Mouse (Mus musculus): ENCODE measurements at regions not wholly inside any gene's neighbourhood (a gene's known extent, or its start where the extent isn't known, plus 50 kb on each side); places are given as distances from the start of the nearest gene placed in this dataset.
A peak's percentile ranks its signal among the peaks of the same experiment; 100 is the strongest.

GRCm38 (mm10) chr4:54407930-54408329, 536.9 kb upstream of the Zfp462 start:
- no peak for DNase-seq (ENCODE audit: low spot score in 2 of 2)

DNA sequence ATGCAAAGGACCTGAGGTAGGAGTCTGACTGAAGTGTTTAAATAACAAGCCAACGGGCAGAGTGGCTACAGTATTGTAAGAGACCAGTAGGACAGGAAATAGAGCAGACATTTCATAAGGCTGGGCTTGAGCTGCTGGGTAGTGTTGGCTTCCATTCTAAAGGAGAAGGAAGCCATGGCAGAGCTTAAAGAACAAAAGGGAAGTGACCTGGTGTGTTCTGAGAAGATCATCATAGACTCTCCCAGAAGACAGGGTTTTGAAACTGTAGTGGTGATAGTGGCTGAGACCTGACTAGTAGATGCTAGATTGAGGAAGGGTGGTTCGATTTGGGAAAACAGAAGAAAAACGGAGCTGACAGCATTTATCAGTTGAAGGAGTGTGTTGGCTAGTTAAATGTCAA, 514.1 kb upstream of the Zfp462 start:
- no peak for DNase-seq (ENCODE audit: low spot score in 2 of 2)

DNA sequence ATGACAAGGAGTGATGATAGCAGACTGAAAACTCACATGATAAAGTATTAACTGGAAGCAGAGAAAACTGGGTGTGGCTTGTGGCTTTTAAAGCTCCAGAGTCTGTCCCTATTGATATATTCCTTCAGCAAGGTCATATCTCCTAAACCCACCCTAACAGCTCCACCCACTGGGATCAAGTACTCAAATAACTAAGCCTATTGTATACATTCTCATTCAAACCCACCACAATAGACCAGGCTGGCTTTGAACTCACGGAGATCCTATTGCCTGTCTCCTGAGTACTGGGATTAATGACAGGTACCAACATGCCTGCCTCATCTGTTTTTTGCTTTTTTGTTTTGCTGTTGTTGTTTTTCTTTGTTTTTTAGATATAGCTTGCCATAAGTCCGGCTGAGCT, 484.3 kb upstream of the Zfp462 start:
- no peak for DNase-seq (ENCODE audit: low spot score in 2 of 2)

- no peak for DNase-seq (ENCODE audit: low spot score in 2 of 2)
Observed at GRCm38 (mm10) chr4:54469176-54469575, 475.7 kb upstream of the Zfp462 start.

- DNase-seq (ENCODE audit: low spot score in 2 of 2): peak; percentile 15 to 21
Observed at GRCm38 (mm10) chr4:54470022-54471008, 474.5 kb upstream of the Zfp462 start.

GRCm38 (mm10) chr4:54471009-54471408, 473.8 kb upstream of the Zfp462 start:
- DNase-seq (ENCODE audit: low spot score in 2 of 2): no peak

DNA sequence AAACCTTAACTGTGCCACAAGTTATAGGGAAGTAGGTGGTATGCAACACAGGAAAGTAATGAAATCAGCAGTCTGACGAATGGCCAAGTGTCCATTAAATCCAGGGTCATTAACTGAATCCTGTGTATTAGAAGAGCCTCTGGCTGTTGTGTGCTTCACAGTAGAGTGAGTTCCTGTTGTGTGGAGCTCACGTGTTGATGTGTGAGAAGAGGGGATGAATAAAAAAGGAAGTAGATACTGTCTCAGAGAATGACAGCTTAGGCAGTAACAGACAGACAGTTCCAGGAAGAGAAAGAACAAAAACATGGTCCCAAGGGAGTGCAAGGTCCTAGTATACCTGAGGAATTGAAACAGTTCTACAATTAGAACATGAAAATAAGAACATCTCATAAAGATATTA, 463.1 kb upstream of the Zfp462 start:
- DNase-seq (ENCODE audit: low spot score in 2 of 2): no peak

DNA sequence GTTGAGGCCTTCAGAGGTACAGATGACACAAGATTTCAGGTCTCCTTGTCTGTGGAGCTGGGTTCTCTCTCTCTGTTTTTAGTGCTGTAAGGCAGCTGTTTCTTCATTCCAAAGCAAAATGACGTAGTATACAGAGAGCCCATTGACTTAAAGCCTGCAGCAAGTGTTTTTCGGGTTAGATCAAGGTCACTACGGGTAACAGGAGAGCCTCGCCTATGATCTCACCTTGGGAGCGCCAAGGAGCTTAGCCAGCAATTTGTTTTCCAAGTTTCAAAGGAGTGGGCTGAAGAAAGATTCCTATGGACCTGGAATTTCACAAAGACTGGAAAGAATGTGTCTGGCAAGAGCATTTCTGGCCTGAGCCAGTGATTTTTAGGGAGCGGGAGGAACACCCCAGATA, 451.8 kb upstream of the Zfp462 start:
- no peak for DNase-seq (ENCODE audit: low spot score in 2 of 2)

DNA sequence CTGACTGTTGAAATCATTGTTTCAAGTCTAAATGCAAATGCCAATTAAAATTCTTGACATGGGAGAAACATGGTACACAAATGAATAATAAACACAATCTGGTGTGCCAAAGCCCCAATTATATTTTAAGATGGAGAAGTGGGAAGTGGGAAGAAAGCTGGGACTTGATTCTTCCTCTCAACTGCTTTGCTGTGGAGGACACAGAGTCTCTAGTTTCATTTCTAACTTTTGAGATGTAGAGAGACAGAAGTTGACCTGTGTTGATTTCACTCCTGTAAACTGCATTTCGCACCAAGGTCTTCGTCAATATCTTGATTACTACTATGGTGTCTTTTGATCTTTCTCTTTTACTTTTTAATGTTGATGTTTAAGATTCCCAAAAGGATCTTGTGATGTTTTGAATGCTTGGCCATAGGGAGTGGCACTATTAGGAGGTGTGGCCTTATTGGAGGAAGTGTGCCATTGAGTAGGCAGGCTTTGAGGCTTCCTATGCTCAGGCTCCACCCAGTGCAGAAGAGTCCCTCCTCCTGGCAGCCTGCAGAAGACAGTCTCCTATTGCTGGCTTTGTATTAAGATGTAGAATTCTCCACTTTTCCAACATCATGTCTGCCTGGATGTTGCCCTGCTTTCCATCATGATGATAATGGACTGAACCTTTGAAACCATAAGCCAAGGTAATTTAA, 447.4 kb upstream of the Zfp462 start:
- DNase-seq (ENCODE audit: low spot score in 2 of 2): no peak

DNA sequence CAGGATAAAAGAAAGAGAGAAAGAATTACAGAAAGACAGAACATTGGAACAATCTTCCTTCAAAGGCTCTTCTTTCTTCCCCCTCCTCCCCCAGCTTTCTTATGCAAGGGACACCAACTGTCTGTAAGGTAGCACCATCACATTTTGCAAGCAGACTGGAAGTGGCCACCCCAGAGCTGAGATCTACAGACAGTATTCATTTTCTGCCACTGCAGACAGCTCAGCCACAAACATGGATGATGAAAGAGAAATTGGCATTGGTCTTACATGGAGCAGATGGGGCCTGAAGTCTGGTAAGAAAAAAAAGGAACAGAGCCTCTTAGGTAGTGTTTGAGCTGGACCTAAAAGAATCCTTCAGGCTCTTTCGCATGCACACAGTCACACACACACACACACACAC, 428.9 kb upstream of the Zfp462 start:
- DNase-seq (ENCODE audit: low spot score in 2 of 2): peak; percentile 3 to 39

DNA sequence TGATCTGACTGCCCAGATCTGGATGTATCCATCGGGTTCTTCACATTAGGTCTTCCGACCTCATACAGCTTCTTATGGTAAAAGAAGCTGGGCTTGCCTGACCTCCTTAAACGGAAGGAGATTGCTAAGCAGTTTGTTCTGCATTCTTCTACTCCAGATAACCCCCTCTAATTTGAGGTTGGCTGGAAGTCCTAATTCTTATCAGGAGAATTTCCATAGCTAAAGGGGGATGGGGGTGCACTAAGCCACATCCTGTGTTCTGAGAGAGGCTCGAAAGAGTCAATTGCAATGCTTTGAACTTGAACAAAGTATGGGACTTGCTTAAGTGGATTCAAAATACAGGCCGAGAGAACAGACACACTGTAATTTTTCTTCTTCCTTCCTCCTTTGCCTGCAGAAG, 421.6 kb upstream of the Zfp462 start:
- no peak for DNase-seq (ENCODE audit: low spot score in 2 of 2)

DNA sequence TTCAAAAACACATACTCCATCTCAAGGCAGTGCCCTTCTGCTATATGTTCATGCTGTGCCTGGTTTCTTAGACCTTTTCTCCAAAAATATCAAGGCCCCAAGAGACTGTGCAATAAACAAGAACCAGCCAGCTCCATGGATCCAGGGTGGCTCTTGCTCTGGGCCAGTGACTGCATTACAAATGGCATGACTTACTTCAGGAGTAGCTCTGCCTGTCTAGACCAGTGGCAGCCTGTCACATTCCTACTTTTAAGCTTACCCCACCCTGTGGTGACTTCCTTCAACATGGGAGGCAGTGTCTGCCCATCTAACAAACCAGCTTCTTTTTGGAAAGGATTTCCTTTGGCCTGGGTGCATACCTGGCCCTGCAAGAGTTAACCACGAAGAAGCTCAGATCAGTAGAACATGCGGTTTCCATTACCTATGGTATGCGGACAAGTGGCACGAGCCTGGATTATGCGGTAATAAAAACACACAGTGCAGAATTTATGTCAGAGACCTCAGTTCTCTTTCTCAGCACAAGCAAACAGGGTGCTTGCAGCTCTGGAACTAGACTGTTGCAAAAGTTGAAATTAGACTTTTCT, 418.8 kb upstream of the Zfp462 start:
- no peak for DNase-seq (ENCODE audit: low spot score in 2 of 2)

DNA sequence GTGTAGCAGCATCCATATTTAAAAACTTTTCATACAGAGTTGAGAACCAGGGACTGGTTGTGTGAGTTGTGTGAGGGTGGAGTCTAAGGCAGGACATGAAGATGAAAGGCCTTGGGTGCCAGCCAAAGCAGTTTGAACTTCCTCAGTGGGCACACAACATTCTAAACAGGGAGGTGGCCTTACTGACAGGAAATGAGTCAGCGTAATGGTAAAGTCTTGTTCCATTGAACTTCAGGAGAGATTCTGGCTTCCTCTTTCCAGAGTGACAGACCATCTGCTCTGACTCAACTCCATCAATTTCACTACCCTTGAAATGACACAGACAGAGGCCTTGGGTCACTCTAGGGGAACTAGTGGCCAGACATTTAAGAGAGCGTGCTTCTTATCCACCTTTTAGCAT, 417.2 kb upstream of the Zfp462 start:
- no peak for DNase-seq (ENCODE audit: low spot score in 2 of 2)

GRCm38 (mm10) chr4:54531739-54532138, 413.1 kb upstream of the Zfp462 start:
- DNase-seq (ENCODE audit: low spot score in 2 of 2): no peak

DNA sequence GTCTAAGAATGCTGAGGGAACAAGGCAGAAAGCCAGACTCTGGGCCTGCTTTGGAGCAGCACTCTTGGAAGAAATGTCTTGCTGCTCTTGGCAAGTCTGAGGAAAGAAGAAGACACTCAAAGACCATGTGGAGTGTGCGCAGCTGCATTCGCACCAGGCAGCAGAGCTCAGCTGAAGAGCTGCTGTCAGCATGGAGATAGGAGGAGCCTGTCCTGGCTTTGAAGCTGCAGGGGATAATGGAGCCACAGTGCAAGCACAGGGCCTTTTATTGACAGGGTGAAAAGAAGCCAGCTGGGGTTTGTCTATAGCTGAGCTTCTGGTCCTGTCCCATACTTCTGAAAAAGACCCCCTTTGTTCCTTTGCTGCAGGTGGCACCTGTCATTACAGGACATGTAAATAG, 411.0 kb upstream of the Zfp462 start:
- no peak for DNase-seq (ENCODE audit: low spot score in 2 of 2)

DNA sequence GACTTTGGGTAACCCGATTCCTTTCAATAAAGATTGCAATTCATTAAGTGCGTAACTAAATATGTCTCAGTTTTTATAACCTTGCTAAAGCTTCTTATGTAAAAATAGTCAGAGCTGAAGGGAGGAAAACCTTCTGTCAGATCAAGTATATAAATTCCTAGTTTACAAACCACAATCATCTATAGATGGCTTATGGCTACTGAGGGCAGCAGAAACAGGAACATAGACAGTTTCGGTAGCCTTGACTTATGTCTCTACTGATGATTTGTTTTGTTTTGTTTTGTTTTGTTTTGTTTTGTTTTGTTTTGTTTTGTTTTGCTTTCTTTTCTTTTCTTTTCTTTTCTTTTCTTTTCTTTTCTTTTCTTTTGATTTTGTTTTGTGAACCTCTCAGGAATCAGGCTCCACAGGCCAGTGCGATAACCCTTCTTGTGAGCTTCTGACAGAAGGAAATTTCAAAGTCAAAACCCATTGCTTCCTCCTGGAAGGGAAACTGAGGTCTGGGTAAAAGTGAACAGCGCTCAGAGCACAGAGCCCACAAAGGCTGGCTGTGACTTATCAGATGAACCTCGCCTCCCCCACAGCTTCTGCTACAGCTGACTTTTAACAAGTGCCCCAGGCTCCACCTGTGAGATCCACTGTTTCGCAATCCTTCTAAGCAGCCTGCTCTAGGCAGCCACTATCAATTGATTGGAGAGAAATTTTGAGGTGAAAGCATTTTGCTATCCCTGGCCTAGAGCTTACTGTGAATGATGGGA, 391.8 kb upstream of the Zfp462 start:
- no peak for DNase-seq (ENCODE audit: low spot score in 2 of 2)

- no peak for DNase-seq (ENCODE audit: low spot score in 2 of 2)
Observed at GRCm38 (mm10) chr4:54563075-54563474, 381.8 kb upstream of the Zfp462 start.

GRCm38 (mm10) chr4:54573185-54573584, 371.7 kb upstream of the Zfp462 start:
- no peak for DNase-seq (ENCODE audit: low spot score in 2 of 2)

DNA sequence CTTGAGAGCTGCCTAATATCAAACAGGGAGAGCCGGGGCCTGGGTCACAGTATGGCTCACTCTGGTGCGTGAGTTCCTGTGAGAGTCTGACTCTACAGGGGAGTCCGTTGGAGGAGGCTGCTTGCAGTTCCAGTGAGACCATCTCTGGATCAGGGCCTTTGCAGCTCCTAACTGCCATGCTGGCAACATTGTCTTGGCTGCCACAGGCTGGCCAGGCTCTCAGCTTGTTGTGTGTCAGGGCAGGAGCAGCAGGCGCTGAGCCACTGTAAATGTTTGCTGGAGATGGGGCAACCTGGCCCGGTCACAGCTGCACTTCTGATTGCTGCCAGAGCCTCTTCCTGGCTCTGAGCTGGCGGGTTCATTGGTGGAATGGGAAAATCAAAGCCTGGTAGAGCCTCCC, 357.7 kb upstream of the Zfp462 start:
- DNase-seq (ENCODE audit: low spot score in 2 of 2): no peak

DNA sequence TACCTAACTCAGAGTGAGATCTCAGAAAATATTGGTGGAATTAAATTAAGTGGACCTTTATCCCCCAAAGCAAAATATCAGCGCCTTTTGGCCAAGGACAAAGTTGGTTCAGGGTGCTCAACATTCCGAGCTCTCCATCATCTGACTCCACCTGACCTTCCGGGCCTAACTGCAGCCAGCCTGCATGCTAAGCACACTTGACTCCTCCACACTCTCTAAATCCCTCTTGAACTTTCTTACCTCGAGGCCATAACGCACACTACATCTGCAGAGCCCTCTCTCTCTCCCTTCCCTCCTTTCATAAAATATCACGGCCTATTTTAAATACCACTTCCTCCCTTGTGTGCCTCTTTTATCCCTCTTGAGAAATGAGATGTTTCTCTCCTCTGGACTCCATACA, 356.1 kb upstream of the Zfp462 start:
- no peak for DNase-seq (ENCODE audit: low spot score in 2 of 2)
